Mouse (Mus musculus) olfactory bulb, adult 2 months (tissue): Measurements from ENCODE around the gene Clec2g.
"Not testable (repeated sequence)": the region's sequence is repeated elsewhere in the genome, so short reads cannot be mapped to it uniquely, and the experiment has no call there.

Experiments used
- CTCF ChIP-seq: fragments of 200-500 bp; IDR thresholded peaks from 2 replicates; pipeline ENCODE4 v1.5.1; 2012; ENCODE audit warnings: low read depth, mild to moderate bottlenecking, low read length, moderate library complexity; ENCODE audit not compliant: insufficient read depth
- POLR2A ChIP-seq: fragments of 200-500 bp; IDR thresholded peaks from 2 replicates; pipeline ENCODE4 v1.6.1; 2012; ENCODE audit warnings: mild to moderate bottlenecking, low read depth, low read length, moderate library complexity; ENCODE audit not compliant: insufficient read depth

DNA sequence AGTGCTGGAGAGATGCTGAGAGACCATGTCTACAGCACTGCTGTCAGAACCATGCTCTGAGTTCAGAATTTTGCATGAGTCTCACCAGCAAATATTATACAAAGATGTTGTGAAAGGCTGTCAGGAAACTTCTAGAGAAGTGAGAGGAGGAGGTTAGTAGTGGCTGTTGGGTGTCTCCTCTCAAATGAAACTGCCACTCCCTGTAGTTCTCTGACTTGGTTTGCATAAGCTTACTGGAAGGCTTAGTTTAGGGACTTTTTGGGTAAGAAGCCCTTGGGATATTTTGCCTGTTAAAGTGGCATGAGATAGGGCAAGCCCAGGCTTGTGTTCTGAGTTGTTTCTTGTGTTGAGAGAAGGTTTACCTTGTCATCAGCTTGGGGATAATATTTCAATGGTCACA lies 40.7 kb downstream of the Clec2g start:
- not testable (repeated sequence) for TF ChIP-seq POLR2A, CTCF
